Mouse (Mus musculus) hindbrain, postnatal 0 days (tissue): ENCODE measurements around the gene Abcc5. TPM values are rescaled to one million over a fixed set of nuclear protein-coding genes. Genes with fewer than 3 reads are reported as not detected.

Experiments
- ATAC-seq: fragments of 200-750 bp; cut with Nextera tagmentation; 2 replicates; pipeline ENCODE4 v1.8.0; 2017; ENCODE audit warnings: mild to moderate bottlenecking, moderate TSS enrichment, moderate library complexity
- DNase-seq: peaks from one replicate; pipeline ENCODE4 v3.0.0-alpha.2; 2015; ENCODE audit warnings: low spot score
- H3K27ac ChIP-seq: fragments of 300-500 bp; sonication (generic); 2 replicates; pipeline ENCODE4 v1.5.1; 2014; ENCODE audit warnings: mild to moderate bottlenecking
- H3K27me3 ChIP-seq: fragments of 300-500 bp; sonication (generic); 2 replicates; pipeline ENCODE4 v1.6.1; 2014; ENCODE audit warnings: low read length, mixed read lengths; ENCODE audit not compliant: insufficient read depth
- H3K36me3 ChIP-seq: fragments of 300-500 bp; sonication (generic); 2 replicates; pipeline ENCODE4 v1.6.1; 2014; ENCODE audit warnings: low read length, mixed read lengths; ENCODE audit not compliant: insufficient read depth
- H3K4me1 ChIP-seq: fragments of 300-500 bp; sonication (generic); 2 replicates; pipeline ENCODE4 v1.6.1; 2014; ENCODE audit warnings: antibody characterized with exemption, low read length, mixed read lengths; ENCODE audit not compliant: insufficient read depth
- H3K4me2 ChIP-seq: fragments of 300-500 bp; sonication (generic); 2 replicates; pipeline ENCODE4 v1.6.1; 2014; ENCODE audit warnings: low read depth, mild to moderate bottlenecking, low read length, moderate library complexity, mixed read lengths
- H3K4me3 ChIP-seq: fragments of 300-500 bp; sonication (generic); 2 replicates; pipeline ENCODE4 v1.5.1; 2014; ENCODE audit warnings: low read length
- H3K9ac ChIP-seq: fragments of 300-500 bp; sonication (generic); replicated peaks from 2 replicates; pipeline ENCODE4 v1.6.1; 2014; ENCODE audit warnings: mild to moderate bottlenecking, low read length, moderate library complexity, mixed read lengths
- H3K9me3 ChIP-seq: fragments of 300-500 bp; sonication (generic); 2 replicates; pipeline ENCODE4 v1.6.1; 2016; ENCODE audit warnings: low read length, mixed read lengths
- CTCF ChIP-seq: IDR thresholded peaks from 2 replicates; pipeline ENCODE4 v1.5.1; 2016; ENCODE audit warnings: antibody characterized with exemption, control low read depth, low read depth
- WGBS: fragments of 180-500 bp; shearing (Covaris S2); extraction: QIAGEN DNeasy Blood & Tissue Kit; methylation state at CpG from one replicate; pipeline ENCODE4 v1.1.7; 2014; 5-methylcytosine and 5-hydroxymethylcytosine counted together
- polyA plus RNA-seq: library from polyadenylated mRNA; unstranded; fragments of >200 nt; fragmentation: Nextera tagmentation; extraction: Ambion mirVana; gene quantifications from 2 replicates; pipeline ENCODE4 v1.2.1, GENCODE M21; 2015
- total RNA-seq: library from RNA; depleted of rRNA; stranded (reverse); fragments of >200 nt; gene quantifications from 2 replicates; pipeline ENCODE4 v1.2.3, GENCODE M21; 2014

The Abcc5 gene
- total and polyA plus RNA-seq, 2 experiments from 2014 or later: 80.1 to 81.0 TPM

GRCm38 (mm10) chr16:20400707-20401591 lies 25.2 kb downstream of the Abcc5 start:
- H3K9me3 ChIP-seq: no peaks in the 10 kb centered on the region
- DNase-seq (no peak), ATAC-seq (no peak)
- no peak overlapping the region for H3K4me3 ChIP-seq
- no peaks in the 10 kb centered on the region for H3K4me1 ChIP-seq
- no peak overlapping the region for H3K27ac ChIP-seq
- peaks cover 50% of the 10 kb centered on the region for H3K36me3 ChIP-seq
- H3K27me3 ChIP-seq: no peaks in the 10 kb centered on the region
- 89% methylated on average over 12 of the region's 12 CpGs for WGBS
- no peak overlapping the region for H3K4me2 ChIP-seq
- no peak overlapping the region for H3K9ac ChIP-seq
- TF ChIP-seq CTCF: no peak

GRCm38 (mm10) chr16:20396851-20397250 lies 29.3 kb downstream of the Abcc5 start:
- H3K36me3 ChIP-seq: peaks cover 68% of the 10 kb centered on the region
- no peaks in the 10 kb centered on the region for H3K4me1 ChIP-seq

GRCm38 (mm10) chr16:20395216-20395907 lies 30.8 kb downstream of the Abcc5 start:
- Histone ChIP-seq H3K9ac (no peak overlapping the region), H3K9me3 (no peaks in the 10 kb centered on the region), H3K4me2 (no peak overlapping the region), H3K27ac (no peak overlapping the region), H3K36me3 (peaks cover 67% of the 10 kb centered on the region), H3K4me3 (no peak overlapping the region), H3K27me3 (no peaks in the 10 kb centered on the region), H3K4me1 (no peaks in the 10 kb centered on the region)
- no peak for DNase-seq
- 87% methylated on average over 11 of the region's 11 CpGs for WGBS
- TF ChIP-seq CTCF: no peak
- no peak for ATAC-seq

More at GRCm38 (mm10) chr16:20396851-20397250, 29.3 kb downstream of the Abcc5 start:
- H3K9me3 ChIP-seq: no peaks in the 10 kb centered on the region
- no peak for TF ChIP-seq CTCF
- 95% methylated on average over 10 of the region's 10 CpGs for WGBS
- H3K4me3 ChIP-seq: no peak overlapping the region
- H3K9ac ChIP-seq: no peak overlapping the region
- ATAC-seq (no peak), DNase-seq (no peak)
- H3K4me2 ChIP-seq: no peak overlapping the region
- no peak overlapping the region for H3K27ac ChIP-seq
- H3K27me3 ChIP-seq: no peaks in the 10 kb centered on the region

GRCm38 (mm10) chr16:20391753-20392152 lies 34.4 kb downstream of the Abcc5 start:
- no peak for DNase-seq
- WGBS: 93% methylated on average over 3 of the region's 3 CpGs
- Histone ChIP-seq H3K27me3 (no peaks in the 10 kb centered on the region), H3K27ac (no peak overlapping the region), H3K9ac (no peak overlapping the region), H3K4me3 (no peak overlapping the region), H3K36me3 (peaks cover 65% of the 10 kb centered on the region), H3K4me2 (no peak overlapping the region), H3K4me1 (no peaks in the 10 kb centered on the region), H3K9me3 (no peaks in the 10 kb centered on the region)
- no peak for ATAC-seq
- no peak for TF ChIP-seq CTCF

- Histone ChIP-seq H3K27me3 (no peaks in the 10 kb centered on the region), H3K27ac (no peak overlapping the region), H3K9me3 (no peaks in the 10 kb centered on the region), H3K4me2 (no peak overlapping the region), H3K36me3 (peaks cover 50% of the 10 kb centered on the region), H3K9ac (no peak overlapping the region), H3K4me3 (no peak overlapping the region), H3K4me1 (no peaks in the 10 kb centered on the region)
- TF ChIP-seq CTCF: no peak
- no peak for ATAC-seq
- 68% methylated on average over 6 of the region's 6 CpGs for WGBS
- no peak for DNase-seq
Measured at GRCm38 (mm10) chr16:20390233-20390632, 36.0 kb downstream of the Abcc5 start.

- Histone ChIP-seq H3K9me3 (no peaks in the 10 kb centered on the region), H3K4me3 (no peak overlapping the region), H3K4me2 (no peak overlapping the region), H3K9ac (no peak overlapping the region), H3K36me3 (peaks cover 39% of the 10 kb centered on the region), H3K4me1 (no peaks in the 10 kb centered on the region), H3K27ac (no peak overlapping the region), H3K27me3 (no peaks in the 10 kb centered on the region)
- ATAC-seq (no peak), DNase-seq (no peak)
- 59% methylated on average over 5 of the region's 5 CpGs for WGBS
- TF ChIP-seq CTCF: no peak
Measured at GRCm38 (mm10) chr16:20381031-20381430, 45.2 kb downstream of the Abcc5 start.
